Mouse (Mus musculus) midbrain, embryonic 16.5 days (tissue): ENCODE measurements at regions not wholly inside any gene's neighbourhood (a gene's known extent, or its start where the extent isn't known, plus 50 kb on each side); places are given as distances from the start of the nearest gene placed in this dataset.
A peak's percentile ranks its signal among the peaks of the same experiment; 100 is the strongest.

ENCODE experiments used
- ATAC-seq: fragments of 200-750 bp; cut with Nextera tagmentation; 2 replicates; pipeline ENCODE4 v1.8.0; 2017; ENCODE audit warnings: moderate TSS enrichment
- H3K27ac ChIP-seq: fragments of 300-500 bp; sonication (generic); 2 replicates; pipeline ENCODE4 v1.5.1; 2014; ENCODE audit warnings: mild to moderate bottlenecking, low read length, mixed read lengths
- H3K27me3 ChIP-seq: fragments of 300-500 bp; sonication (generic); 2 replicates; pipeline ENCODE4 v1.6.1; 2014; ENCODE audit warnings: low read depth, low read length, mixed read lengths; ENCODE audit not compliant: control insufficient read depth, insufficient read depth
- H3K36me3 ChIP-seq: fragments of 300-500 bp; sonication (generic); 2 replicates; pipeline ENCODE4 v1.6.1; 2014; ENCODE audit warnings: mild to moderate bottlenecking, low read length, moderate library complexity, mixed read lengths; ENCODE audit not compliant: control insufficient read depth, insufficient read depth
- H3K4me1 ChIP-seq: fragments of 300-500 bp; sonication (generic); 2 replicates; pipeline ENCODE4 v1.6.1; 2014; ENCODE audit warnings: mild to moderate bottlenecking, low read length, mixed read lengths; ENCODE audit not compliant: control insufficient read depth, insufficient read depth
- H3K4me2 ChIP-seq: fragments of 300-500 bp; sonication (generic); 2 replicates; pipeline ENCODE4 v1.6.1; 2014; ENCODE audit warnings: mild to moderate bottlenecking, low read length, mixed read lengths
- H3K4me3 ChIP-seq: fragments of 300-500 bp; sonication (generic); 2 replicates; pipeline ENCODE4 v1.5.1; 2014; ENCODE audit warnings: low read depth, mild to moderate bottlenecking, low read length, moderate library complexity, mixed read lengths
- H3K9ac ChIP-seq: fragments of 300-500 bp; sonication (generic); 2 replicates; pipeline ENCODE4 v1.6.1; 2014; ENCODE audit warnings: low read depth, low read length, mixed read lengths
- H3K9me3 ChIP-seq: fragments of 300-500 bp; sonication (generic); replicated peaks from 2 replicates; pipeline ENCODE4 v1.6.1; 2014; ENCODE audit warnings: mild to moderate bottlenecking, low read length, mixed read lengths; ENCODE audit not compliant: control insufficient read depth, poor library complexity, severe bottlenecking
- WGBS: fragments of 180-500 bp; shearing (Covaris S2); extraction: QIAGEN DNeasy Blood & Tissue Kit; methylation state at CpG from one replicate; pipeline ENCODE4 v1.1.7; 2014; 5-methylcytosine and 5-hydroxymethylcytosine counted together

DNA sequence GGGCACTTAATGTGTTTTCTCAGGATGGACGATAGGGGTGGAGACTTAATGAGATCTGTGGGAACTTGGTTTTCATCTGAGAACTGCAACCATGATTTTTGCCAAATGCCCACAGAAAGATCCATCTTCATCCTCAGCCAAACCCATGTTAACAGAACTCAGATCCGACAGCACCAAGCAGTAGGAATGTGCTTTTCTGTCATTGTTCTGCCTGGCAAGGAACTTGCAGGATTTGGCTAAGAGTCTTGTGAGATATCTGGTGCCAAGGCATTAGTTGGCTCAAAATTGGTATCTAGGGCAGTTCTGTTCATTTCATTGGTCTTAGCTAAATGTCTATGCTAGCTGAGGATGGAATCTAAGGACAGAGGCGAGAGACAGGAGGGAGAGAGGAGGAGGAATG, 182.7 kb upstream of the Adra1b start:
- no peak overlapping the region for H3K4me2 ChIP-seq
- no peaks in the 10 kb centered on the region for H3K9me3 ChIP-seq
- WGBS, result 86% methylated on average over 3 of the region's 3 CpGs
- H3K4me1 ChIP-seq, result no peaks in the 10 kb centered on the region
- H3K4me3 ChIP-seq, result no peak overlapping the region
- H3K27me3 ChIP-seq, result no peaks in the 10 kb centered on the region
- no peak overlapping the region for H3K9ac ChIP-seq
- H3K27ac ChIP-seq, result no peak overlapping the region
- H3K36me3 ChIP-seq, result no peaks in the 10 kb centered on the region
- no peak for ATAC-seq

DNA sequence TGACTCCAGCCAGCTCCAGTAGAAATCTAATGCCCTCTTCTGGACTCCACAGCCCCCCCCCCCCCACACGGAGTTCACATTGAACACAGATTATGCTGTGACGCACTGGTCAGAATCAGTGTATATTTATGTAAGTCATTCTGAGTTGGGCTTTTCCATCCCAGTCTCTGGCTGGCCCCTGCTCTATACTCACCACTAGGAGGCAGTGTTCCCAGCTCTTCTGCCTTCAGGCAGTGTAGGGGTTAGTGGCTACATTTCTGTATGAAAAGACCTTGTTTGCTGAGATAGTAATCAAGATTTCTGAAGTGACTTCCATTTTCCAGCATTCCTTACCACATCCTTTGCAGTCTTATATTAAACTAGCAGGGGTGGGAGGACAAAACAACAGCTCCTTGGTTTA, 185.9 kb upstream of the Adra1b start:
- Histone ChIP-seq H3K36me3 (no peaks in the 10 kb centered on the region), H3K4me1 (no peaks in the 10 kb centered on the region), H3K27me3 (no peaks in the 10 kb centered on the region), H3K4me2 (no peak overlapping the region), H3K27ac (no peak overlapping the region), H3K9me3 (no peaks in the 10 kb centered on the region), H3K4me3 (no peak overlapping the region), H3K9ac (no peak overlapping the region)
- no peak for ATAC-seq
- 70% methylated on average over 2 of the region's 2 CpGs for WGBS

DNA sequence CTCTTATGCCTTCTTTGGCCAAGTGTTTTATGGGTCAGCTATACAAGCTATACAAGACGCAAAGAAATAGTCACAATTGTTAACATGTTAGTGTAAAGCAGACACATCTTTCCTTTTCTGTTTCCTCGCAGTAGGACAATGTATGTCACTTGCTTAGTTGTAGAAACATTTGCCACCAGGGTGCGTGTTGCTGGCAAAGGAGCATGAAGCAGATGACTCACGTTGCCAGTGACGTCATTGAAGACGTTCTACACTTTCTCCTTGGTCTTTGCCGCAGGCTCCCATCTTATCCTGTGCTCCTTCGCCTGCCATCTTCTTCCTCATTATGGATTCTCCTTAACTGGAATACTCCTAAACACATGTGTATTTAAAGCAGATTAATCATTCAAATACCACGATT, 188.5 kb upstream of the Adra1b start:
- no peak overlapping the region for H3K4me2 ChIP-seq
- no peak overlapping the region for H3K4me3 ChIP-seq
- no peak overlapping the region for H3K27ac ChIP-seq
- H3K27me3 ChIP-seq, result no peaks in the 10 kb centered on the region
- WGBS, result 87% methylated on average over 9 of the region's 9 CpGs
- no peak overlapping the region for H3K9ac ChIP-seq
- H3K9me3 ChIP-seq, result no peaks in the 10 kb centered on the region; the same call in 1 of the 2 replicates
- H3K36me3 ChIP-seq, result no peaks in the 10 kb centered on the region
- no peak for ATAC-seq
- no peaks in the 10 kb centered on the region for H3K4me1 ChIP-seq

DNA sequence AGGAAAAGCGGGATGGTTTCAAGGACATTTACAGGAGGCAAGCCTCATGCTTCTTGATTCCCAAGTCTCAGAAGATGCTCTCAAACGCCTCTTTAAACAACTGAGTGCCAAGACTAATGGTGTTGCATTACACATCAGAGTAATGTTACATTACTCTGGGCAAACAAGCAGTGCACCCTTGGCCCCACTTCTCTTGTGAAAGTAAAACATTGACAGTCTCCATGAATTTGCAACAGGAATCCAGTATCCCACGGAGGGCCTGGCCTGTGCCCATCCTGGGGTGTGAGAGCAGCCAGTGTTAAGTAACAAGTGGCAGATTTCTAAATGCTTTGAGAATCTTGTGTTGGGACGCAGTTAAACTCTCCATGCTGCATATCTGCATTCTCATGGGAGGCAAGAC, 194.3 kb upstream of the Adra1b start:
- no peaks in the 10 kb centered on the region for H3K4me1 ChIP-seq
- ATAC-seq, result no peak
- WGBS, result 74% methylated on average over 4 of the region's 4 CpGs
- no peak overlapping the region for H3K4me3 ChIP-seq
- no peak overlapping the region for H3K4me2 ChIP-seq
- no peak overlapping the region for H3K9ac ChIP-seq
- H3K27me3 ChIP-seq, result no peaks in the 10 kb centered on the region
- H3K27ac ChIP-seq, result no peak overlapping the region
- H3K9me3 ChIP-seq, result no peaks in the 10 kb centered on the region; the same call in 1 of the 2 replicates
- H3K36me3 ChIP-seq, result no peaks in the 10 kb centered on the region

DNA sequence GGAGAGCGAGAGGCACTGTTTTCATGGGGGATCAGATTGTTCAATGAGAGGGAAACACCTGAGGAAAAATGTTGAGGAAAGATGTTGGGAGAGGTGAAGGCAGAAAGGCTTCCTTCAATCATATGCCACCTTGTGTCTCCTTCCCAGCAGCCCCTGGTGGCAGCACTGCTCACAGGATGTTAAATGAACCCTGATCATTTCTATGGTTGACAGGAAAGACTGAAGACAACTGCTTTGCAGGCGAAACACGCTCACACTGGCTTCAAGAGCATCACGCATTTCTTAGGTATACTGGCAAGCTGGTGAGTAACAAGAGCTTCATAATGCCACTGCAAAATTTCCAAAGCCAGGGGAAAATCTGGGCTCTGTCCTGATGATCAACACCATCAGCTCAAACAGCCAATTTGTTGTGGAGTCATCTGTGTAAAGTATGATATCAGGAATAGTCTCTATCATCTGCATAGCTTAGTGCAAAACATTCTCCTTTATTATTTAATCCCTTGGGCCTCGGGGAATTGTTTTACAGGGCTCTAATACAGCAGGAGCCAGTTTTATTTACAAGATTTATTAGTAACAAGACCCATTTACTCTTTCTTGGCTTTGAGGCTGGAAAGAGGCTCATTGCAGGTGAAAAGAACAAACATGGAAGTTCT, 202.3 kb upstream of the Adra1b start:
- ATAC-seq, result no peak
- Histone ChIP-seq H3K27me3 (no peaks in the 10 kb centered on the region), H3K4me1 (no peaks in the 10 kb centered on the region), H3K4me2 (no peak overlapping the region), H3K36me3 (no peaks in the 10 kb centered on the region), H3K27ac (no peak overlapping the region), H3K9me3 (no peaks in the 10 kb centered on the region), H3K4me3 (no peak overlapping the region), H3K9ac (no peak overlapping the region)
- 76% methylated on average over 5 of the region's 5 CpGs for WGBS

DNA sequence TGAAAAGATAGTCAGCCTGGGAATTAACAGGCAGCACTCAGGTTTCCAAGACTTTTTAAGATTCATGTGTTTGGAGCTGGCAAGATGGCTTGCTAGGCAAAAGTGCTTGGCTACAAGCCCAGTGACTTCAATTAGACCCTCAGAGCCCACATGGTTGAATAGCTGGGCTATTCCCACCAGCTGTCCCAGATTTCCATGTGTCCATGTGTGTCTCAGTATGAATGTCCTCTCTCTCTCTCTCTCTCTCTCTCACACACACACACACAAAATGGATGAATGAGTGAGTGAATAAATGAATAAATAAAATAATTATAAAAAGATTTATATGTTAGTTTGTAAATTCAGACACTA, 202.8 kb upstream of the Adra1b start:
- Histone ChIP-seq H3K4me3 (no peak overlapping the region), H3K4me2 (no peak overlapping the region), H3K27me3 (no peaks in the 10 kb centered on the region), H3K4me1 (no peaks in the 10 kb centered on the region), H3K36me3 (no peaks in the 10 kb centered on the region), H3K9ac (no peak overlapping the region), H3K9me3 (no peaks in the 10 kb centered on the region), H3K27ac (no peak overlapping the region)
- ATAC-seq, result peak; percentile 39; the same call in 1 of the 2 replicates

DNA sequence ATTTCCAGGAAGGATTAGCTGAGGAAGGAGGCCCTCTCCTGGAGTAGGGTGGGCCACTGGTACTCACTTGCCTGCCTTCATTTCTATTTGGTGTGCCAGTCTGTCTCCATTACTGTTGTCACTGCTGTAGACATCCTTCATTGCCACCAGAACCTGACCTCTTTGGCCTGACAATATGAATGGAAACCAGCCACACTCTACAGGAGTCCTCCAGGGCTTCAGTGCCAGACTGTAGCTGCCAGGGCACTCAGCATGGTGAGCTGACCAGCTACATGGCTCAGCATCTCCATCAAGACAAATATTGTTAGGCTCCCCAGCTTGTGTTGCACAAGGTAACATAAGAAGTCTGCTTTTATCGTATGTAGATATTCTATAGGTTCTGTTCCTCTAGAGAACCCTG, 205.2 kb upstream of the Adra1b start:
- no peak overlapping the region for H3K27ac ChIP-seq
- no peak overlapping the region for H3K4me3 ChIP-seq
- H3K4me2 ChIP-seq, result no peak overlapping the region
- no peak for ATAC-seq
- H3K9ac ChIP-seq, result no peak overlapping the region
- H3K27me3 ChIP-seq, result no peaks in the 10 kb centered on the region
- WGBS, result 75% methylated on average over 1 of the region's 1 CpGs
- no peaks in the 10 kb centered on the region for H3K36me3 ChIP-seq
- no peaks in the 10 kb centered on the region for H3K9me3 ChIP-seq
- H3K4me1 ChIP-seq, result no peaks in the 10 kb centered on the region

DNA sequence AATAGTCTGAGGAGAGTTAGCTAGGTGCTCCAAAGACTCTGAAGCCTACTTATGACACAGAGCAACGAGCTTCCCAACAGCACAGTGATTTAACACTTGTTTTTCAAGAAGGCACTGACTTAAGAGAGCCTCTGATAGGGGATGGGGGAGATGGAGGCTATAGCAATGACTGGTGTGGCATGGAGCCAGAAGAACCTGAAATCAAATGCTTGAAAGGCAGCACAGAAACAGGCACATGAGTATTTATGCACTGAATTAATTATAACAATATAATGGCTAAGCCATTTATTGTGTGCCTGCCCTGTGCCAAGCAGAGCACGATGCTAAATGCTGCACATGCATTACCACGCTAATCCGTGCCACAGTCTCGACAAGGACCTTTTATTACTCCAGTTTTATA, 210.5 kb upstream of the Adra1b start:
- H3K4me1 ChIP-seq, result no peaks in the 10 kb centered on the region
- H3K36me3 ChIP-seq, result no peaks in the 10 kb centered on the region
- H3K27me3 ChIP-seq, result no peaks in the 10 kb centered on the region
- no peak overlapping the region for H3K27ac ChIP-seq
- 33% methylated on average over 5 of the region's 5 CpGs for WGBS
- ATAC-seq, result peak; percentile 78; the same call in 1 of the 2 replicates
- H3K9ac ChIP-seq, result no peak overlapping the region
- H3K9me3 ChIP-seq, result no peaks in the 10 kb centered on the region
- H3K4me3 ChIP-seq, result no peak overlapping the region
- H3K4me2 ChIP-seq, result no peak overlapping the region

DNA sequence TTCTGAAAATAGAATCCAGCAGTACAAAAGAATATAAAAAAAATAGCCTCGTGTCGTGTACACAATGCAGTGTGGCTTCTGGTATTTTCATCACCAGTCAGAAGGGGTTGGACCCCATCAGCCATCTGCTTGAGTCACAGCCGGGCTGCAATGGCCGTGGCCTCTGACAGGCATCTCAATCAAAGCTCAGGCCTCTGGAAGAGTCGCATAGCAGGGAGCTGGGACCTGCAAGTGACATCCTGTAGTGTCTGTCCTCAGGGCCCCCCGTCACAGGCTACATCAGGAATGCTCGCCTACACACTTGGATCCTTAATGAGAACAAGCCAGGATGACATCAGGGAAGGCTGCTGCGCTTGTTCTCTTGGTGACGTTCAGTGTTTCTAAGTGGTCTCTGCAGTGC, 226.1 kb upstream of the Adra1b start:
- Histone ChIP-seq H3K4me2 (no peak overlapping the region), H3K27me3 (no peaks in the 10 kb centered on the region), H3K27ac (0 out of 2 replicates have a peak overlapping the region, but pooled peaks have one; percentile 34), H3K36me3 (no peaks in the 10 kb centered on the region), H3K4me3 (no peak overlapping the region), H3K9ac (no peak overlapping the region), H3K4me1 (peaks cover 5% of the 10 kb centered on the region; the same call in 1 of the 2 replicates), H3K9me3 (no peaks in the 10 kb centered on the region)
- whole genome bisulfite sequencing, result 44% methylated on average over 9 of the region's 9 CpGs
- ATAC-seq, result peak; percentile 45; the same call in 1 of the 2 replicates
